Mouse (Mus musculus) Patski (cell line): ENCODE measurements around the gene Flot1. TPM values are rescaled to one million over a fixed set of nuclear protein-coding genes. Genes with fewer than 3 reads are reported as not detected.

Source experiments
- ATAC-seq: fragments of 100-300 bp; one replicate; pipeline ENCODE4 v1.8.0; 2021
- CTCF ChIA-PET: fragments of 350-600 bp; sonication (Branson Sonifier 250); formaldehyde crosslinking; loops from one replicate; lab custom pipeline; 2022; ENCODE audit warnings: inconsistent platforms; lab: Charles Lee
- POLR2A ChIA-PET: fragments of 350-600 bp; sonication (Branson Sonifier 250); formaldehyde crosslinking; loops from one replicate; lab custom pipeline; 2022; ENCODE audit warnings: antibody characterized with exemption, inconsistent platforms; lab: Charles Lee
- DNase-seq: peaks from one replicate; pipeline ENCODE4 v3.0.0-alpha.2; 2011; ENCODE audit warnings: low read depth, low spot score
- H3K27me3 ChIP-seq: fragments of 371-371 bp; one replicate; pipeline ENCODE4 v1.5.1; 2021
- CTCF ChIP-seq: fragments of 100-300 bp; IDR thresholded peaks from one replicate; pipeline ENCODE4 v1.5.1; 2021
- in situ Hi-C: fragments of 300-500 bp; cut with MboI; formaldehyde crosslinking; loops from 3 replicates; pipeline ENCODE4 v1.11.1; 2018; ENCODE audit warnings: low pct_unique_long_range_greater_than_20kb, mixed read lengths
- polyA plus RNA-seq: library from polyadenylated mRNA; unstranded; gene quantifications from one replicate; pipeline ENCODE4 v1.2.3, GENCODE M21; 2021

Flot1 gene
- polyA plus RNA-seq, 1 experiment from 2014 or later = 308 TPM

- in situ Hi-C loops = no loop called here
- no peak for TF ChIP-seq CTCF
- CTCF ChIA-PET = interaction anchor here (1.5 kb wide), 1 partner anchor 13 kb away, joined by 3 read pairs; the partner anchor contains the start of gene Flot1
- DNase-seq = no peak
- ATAC-seq = no peak
- POLR2A ChIA-PET = interaction anchor here (0.6 to 0.8 kb wide), 2 partner anchors 27 to 59 kb away, joined by 3 to 4 read pairs; no protein-coding TSS in a partner anchor
- no peaks in the 10 kb centered on the region for H3K27me3 ChIP-seq
Measured at GRCm38 (mm10) chr17:35809395-35809794, 13.6 kb upstream of the Flot1 start.

GRCm38 (mm10) chr17:35810900-35811648, 12.0 kb upstream of the Flot1 start:
- DNase-seq = no peak
- POLR2A ChIA-PET = interaction anchor here (1.0 to 1.2 kb wide), 2 partner anchors 11 to 27 kb away, joined by 3 to 4 read pairs; partner anchors contain the start of gene Ier3
- no peaks in the 10 kb centered on the region for H3K27me3 ChIP-seq
- in situ Hi-C loops = loop anchor here (5.0 kb wide), 1 partner anchor 34 kb away; no protein-coding TSS in a partner anchor
- CTCF ChIA-PET = interaction anchor here (0.7 to 1.8 kb wide), 5 partner anchors 10 to 85 kb away, joined by 3 to 5 read pairs (median 3); no protein-coding TSS in a partner anchor
- TF ChIP-seq CTCF = no peak
- ATAC-seq = no peak

DNA sequence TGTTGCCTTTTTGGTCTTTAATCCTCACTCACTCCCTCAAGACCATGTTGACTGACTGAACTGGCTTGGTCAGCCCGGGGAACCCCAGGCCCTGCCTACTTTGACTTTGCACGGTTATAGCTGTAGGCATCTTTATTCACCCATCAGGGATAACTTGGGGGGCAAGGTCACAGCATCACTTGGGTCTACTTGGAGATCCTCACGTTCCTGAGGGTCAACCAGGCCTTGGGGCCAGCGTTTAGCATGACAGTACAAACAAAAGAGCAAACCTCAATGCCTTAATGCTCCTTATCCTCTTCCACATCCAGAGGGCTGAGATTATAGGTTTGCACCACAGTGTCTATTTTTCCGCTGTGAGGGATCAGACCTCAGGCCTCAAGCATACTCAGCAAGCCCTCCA, 10.7 kb upstream of the Flot1 start:
- TF ChIP-seq CTCF = no peak
- H3K27me3 ChIP-seq = no peaks in the 10 kb centered on the region
- DNase-seq = no peak
- no peak for ATAC-seq
- POLR2A ChIA-PET = interaction anchor here (1.2 to 2.9 kb wide), 5 partner anchors 8 to 41 kb away, joined by 3 to 31 read pairs (median 6); partner anchors contain the start of genes Flot1 and Ier3
- in situ Hi-C loops = loop anchor here (5.0 kb wide), 1 partner anchor 35 kb away; no protein-coding TSS in a partner anchor
- CTCF ChIA-PET = interaction anchor here (1.1 to 3.1 kb wide), 7 partner anchors 8 to 86 kb away, joined by 3 to 13 read pairs (median 4); partner anchors contain the start of gene Flot1

DNA sequence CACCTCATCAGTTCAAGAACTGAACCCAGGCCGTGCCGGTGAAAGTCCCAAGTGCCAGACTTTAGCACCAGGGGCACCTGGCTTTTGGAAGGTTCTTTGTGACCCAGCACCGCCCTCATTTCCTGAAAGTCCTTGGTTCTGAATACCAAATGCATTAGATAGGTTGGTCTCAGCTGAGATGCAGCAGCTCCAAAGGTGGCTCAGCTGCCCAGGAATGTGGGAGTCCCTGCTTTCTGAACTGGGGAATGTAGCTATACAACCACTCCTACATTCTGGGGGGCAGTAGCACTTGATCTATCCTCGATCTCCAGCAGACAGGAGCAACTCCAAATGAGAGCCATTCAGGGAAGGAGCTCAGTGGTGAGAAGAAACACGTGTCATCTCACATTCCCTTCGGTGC, 10.3 kb upstream of the Flot1 start:
- no peaks in the 10 kb centered on the region for H3K27me3 ChIP-seq
- CTCF ChIA-PET = interaction anchor here (0.8 to 3.1 kb wide), 9 partner anchors 8 to 87 kb away, joined by 3 to 13 read pairs (median 4); partner anchors contain the start of genes Flot1 and Ier3
- TF ChIP-seq CTCF = no peak
- POLR2A ChIA-PET = interaction anchor here (0.9 to 2.9 kb wide), 5 partner anchors 8 to 42 kb away, joined by 3 to 31 read pairs (median 6); partner anchors contain the start of genes Flot1 and Ier3
- in situ Hi-C loops = loop anchor here (5.0 kb wide), 1 partner anchor 35 kb away; no protein-coding TSS in a partner anchor
- ATAC-seq = peak; percentile 73
- no peak for DNase-seq

- CTCF ChIA-PET = interaction anchor here (0.8 to 3.1 kb wide), 9 partner anchors 8 to 87 kb away, joined by 3 to 13 read pairs (median 4); partner anchors contain the start of genes Flot1 and Ier3
Measured at GRCm38 (mm10) chr17:35813245-35813647, 9.8 kb upstream of the Flot1 start.

DNA sequence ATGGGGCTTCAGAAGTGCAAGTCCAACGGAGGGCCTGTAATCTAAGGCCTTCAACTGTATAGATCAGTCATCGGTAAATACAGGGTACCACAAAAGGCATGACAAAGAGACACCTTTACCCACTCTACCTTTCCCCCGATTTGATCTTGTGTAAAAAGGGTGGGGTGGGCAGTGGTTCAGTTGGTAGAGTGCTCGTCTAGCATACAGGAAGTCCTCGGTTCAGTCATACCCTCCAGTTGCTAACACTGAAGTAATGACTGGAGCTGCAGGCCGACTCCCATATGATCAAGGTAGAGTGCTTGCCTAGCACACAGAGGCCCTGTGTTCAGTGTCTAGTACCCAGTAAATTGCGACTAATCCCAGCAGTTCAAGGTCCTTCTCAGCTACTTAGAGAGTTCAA, 9.4 kb upstream of the Flot1 start:
- ATAC-seq (peak; percentile 12), DNase-seq (no peak)
- CTCF ChIA-PET = interaction anchor here (1.0 to 3.1 kb wide), 6 partner anchors 9 to 77 kb away, joined by 3 to 13 read pairs (median 4); partner anchors contain the start of gene Flot1
- POLR2A ChIA-PET = interaction anchor here (0.9 to 2.9 kb wide), 5 partner anchors 9 to 43 kb away, joined by 3 to 31 read pairs (median 6); partner anchors contain the start of genes Flot1 and Ier3
- in situ Hi-C loops = loop anchor here (5.0 kb wide), 1 partner anchor 36 kb away; no protein-coding TSS in a partner anchor
- no peaks in the 10 kb centered on the region for H3K27me3 ChIP-seq
- no peak for TF ChIP-seq CTCF

More at GRCm38 (mm10) chr17:35813245-35813647, 9.8 kb upstream of the Flot1 start:
- TF ChIP-seq CTCF = no peak
- no peaks in the 10 kb centered on the region for H3K27me3 ChIP-seq
- peak; percentile 83 for ATAC-seq
- in situ Hi-C loops = loop anchor here (5.0 kb wide), 1 partner anchor 36 kb away; no protein-coding TSS in a partner anchor
- POLR2A ChIA-PET = interaction anchor here (0.9 to 2.9 kb wide), 5 partner anchors 9 to 42 kb away, joined by 3 to 31 read pairs (median 6); partner anchors contain the start of genes Flot1 and Ier3
- DNase-seq = peak; percentile 100

- no peaks in the 10 kb centered on the region for H3K27me3 ChIP-seq
- no peak for DNase-seq
Measured at GRCm38 (mm10) chr17:35814678-35815077, 8.4 kb upstream of the Flot1 start.

DNA sequence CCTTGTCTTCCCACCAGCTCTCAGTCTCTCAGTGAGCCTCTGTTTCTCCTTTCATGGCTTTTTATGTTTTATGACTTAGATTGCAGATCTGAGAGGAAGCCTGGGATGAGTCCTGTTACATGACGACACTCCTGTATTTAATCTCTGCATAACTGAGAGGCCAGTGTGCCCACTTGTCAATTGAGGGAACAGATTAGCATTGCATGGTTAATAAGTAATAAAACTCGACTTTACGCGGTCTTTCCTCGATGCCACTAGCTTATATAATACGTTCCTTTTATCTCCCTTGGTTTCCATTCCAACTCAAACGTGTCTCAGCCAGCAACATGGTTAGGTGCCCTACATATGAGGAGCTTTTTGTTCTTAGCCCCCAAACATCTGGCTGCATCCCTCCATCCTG, 7.2 kb upstream of the Flot1 start:
- no peak for ATAC-seq
- CTCF ChIA-PET = interaction anchor here (0.7 to 3.5 kb wide), 4 partner anchors 13 to 77 kb away, joined by 3 to 14 read pairs (median 3); no protein-coding TSS in a partner anchor

More at GRCm38 (mm10) chr17:35814678-35815077, 8.4 kb upstream of the Flot1 start:
- in situ Hi-C loops = loop anchor here (5.0 kb wide), 1 partner anchor 37 kb away; no protein-coding TSS in a partner anchor
- ChIA-PET POLR2A (interaction anchor here (0.8 to 2.9 kb wide), 3 partner anchors 8 to 56 kb away, joined by 3 to 31 read pairs (median 3); partner anchors contain the start of genes Flot1 and Ier3), CTCF (interaction anchor here (3.1 to 3.5 kb wide), 2 partner anchors 38 to 75 kb away, joined by 13 to 14 read pairs; no protein-coding TSS in a partner anchor)
- TF ChIP-seq CTCF = no peak
- no peak for ATAC-seq

DNA sequence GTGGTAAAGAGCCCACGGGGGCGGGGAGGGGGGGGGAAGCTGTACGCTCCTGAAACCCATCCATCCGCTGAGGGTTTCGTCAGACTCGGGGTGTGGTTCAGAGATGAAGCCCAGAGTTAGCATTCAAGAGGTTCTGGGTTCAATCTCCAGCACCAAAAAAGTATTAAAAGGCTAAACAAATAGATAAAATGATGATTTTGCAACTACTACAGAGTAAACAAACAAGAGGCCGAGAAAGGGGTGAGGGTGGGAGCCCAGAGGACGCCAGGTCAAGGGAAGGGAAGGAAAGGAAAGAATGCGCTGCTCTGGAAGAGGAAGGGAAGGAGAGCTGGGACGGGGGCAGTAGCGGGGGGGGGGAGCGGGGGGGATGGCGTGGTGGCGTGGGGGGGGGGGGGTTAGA, 6.3 kb upstream of the Flot1 start:
- POLR2A ChIA-PET = no interaction called here
- CTCF ChIA-PET = interaction anchor here (3.5 kb wide), 1 partner anchor 77 kb away, joined by 14 read pairs; no protein-coding TSS in a partner anchor
- H3K27me3 ChIP-seq = no peaks in the 10 kb centered on the region
- TF ChIP-seq CTCF = no peak
- ATAC-seq (no peak), DNase-seq (no peak)
- in situ Hi-C loops = no loop called here

More for the DNA sequence above, 7.2 kb upstream of the Flot1 start:
- no peak for TF ChIP-seq CTCF
- POLR2A ChIA-PET = interaction anchor here (0.9 kb wide), 1 partner anchor 22 kb away, joined by 3 read pairs; no protein-coding TSS in a partner anchor
- in situ Hi-C loops = no loop called here
- H3K27me3 ChIP-seq = no peaks in the 10 kb centered on the region
- no peak for DNase-seq
